Mouse (Mus musculus): ENCODE data around the gene Harbi1.
"Not testable (repeated sequence)": the region's sequence is repeated elsewhere in the genome, so short reads cannot be mapped to it uniquely, and the experiment has no call there.

Gene Harbi1

DNA sequence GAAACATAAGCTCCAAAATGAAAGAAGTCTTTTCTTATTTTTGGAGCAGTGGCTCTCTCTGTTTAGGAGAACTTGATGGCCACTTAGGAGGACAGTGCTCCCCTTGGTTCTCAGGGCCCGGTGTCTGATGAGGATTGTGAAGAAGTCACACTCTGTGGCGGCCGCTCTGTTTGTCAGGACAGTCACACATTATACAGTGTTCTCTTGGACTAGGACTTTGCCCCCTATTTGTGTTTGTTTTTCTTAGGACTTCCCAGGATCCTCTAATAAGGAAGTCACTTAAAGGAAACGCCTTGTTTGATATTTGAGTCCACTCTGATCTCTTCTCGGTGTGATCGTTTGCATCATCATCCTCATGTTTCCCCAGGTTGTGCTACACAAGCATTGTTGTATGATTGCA is 7.6 kb downstream of the Harbi1 start:
- no peak for DNase-seq

DNA sequence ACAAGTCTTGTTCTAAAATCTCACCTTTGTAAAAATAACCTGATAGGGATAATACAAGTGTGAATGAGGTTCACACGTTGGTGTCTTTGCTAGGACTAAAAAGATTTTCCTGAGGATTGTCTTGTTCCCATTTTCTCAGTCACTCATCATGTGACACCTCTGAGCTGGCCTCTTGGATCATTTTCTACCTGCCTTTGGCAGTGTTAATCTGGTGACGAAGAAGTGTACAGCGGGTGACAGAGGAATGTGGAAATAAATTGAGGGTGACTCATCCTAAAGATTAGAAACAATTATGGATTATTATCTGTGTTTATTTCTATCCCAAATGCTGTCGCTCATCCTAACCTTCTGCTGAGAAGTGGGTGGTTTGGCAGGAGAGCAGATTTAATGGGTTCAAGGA is 12.7 kb downstream of the Harbi1 start:
- no peak for DNase-seq

DNA sequence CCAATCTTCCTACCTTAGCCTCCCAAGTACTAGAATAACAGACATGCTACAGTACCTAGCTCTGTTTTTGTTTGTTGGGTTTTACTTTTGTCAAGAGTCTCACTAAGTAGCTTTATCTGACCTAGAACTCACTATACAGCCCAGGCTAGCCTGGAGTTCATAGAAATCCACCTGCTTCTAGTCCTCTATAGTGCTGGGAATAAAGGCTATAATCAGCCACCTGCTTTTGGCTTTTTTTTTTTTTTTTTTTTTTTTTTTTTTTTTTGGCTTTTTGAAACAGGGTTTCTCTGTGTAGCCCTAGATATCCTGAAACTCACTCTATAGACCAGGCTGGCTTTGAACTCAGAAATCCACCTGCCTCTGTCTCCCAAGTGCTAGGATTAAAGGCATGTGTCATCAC is 13.3 kb downstream of the Harbi1 start:
- no peak for DNase-seq

DNA sequence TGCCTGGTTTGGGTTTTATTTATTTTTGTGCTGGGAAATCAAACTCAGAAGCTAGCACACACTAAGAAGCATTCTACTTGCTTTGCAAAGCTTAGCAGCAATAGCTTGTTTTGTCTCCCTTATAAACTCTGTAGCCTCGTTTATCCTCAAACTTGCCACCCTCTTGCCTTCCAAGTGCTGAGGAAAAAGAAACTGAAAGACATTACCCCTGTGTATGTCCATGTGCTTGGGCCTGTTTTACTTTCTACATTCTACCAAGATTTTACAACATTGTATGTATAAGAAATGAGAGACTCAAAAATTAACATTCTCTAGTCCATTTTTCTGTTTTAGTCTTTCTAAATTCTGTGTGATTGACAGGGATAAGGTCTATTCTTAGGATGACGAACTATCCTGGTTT is 14.1 kb downstream of the Harbi1 start:
- no peak for DNase-seq

DNA sequence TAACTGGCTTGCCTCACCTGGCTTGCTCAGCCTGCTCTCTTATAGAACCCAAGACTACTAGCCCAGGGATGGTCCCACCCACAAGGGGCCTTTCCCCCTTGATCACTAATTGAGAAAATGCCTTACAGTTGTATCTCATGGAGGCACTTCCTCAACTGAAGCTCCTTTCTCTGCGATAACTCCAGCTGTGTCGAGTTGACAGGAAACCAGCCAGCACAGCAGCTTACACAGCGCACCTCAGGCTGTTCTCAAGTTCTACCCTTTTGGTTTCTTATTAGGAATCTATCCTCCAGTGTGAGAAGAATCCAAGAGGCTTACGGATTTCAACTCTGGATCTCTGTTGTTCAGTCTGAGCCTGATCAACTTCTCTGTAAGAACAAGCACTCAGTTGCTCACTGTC is 14.8 kb downstream of the Harbi1 start:
- not testable (repeated sequence) for DNase-seq

DNA sequence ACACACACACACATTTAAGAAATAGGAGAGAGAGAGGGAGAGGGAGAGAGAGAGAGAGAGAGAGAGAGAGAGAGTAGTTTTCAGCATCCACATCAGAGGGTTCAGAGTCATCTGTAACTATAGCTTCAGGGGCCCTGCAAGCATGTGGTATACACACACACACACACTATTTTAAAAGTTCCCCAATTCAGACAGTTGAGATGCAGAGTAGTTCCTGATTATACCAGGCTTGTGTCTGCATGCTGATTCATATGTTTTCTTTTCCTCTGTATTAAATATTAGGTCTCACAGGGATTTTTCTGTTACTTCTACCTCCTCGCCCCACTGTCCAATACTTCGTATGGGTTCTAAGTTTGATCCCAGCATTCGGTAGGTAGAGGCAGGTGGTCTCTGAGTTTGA is 16.4 kb downstream of the Harbi1 start:
- DNase-seq: no peak

DNA sequence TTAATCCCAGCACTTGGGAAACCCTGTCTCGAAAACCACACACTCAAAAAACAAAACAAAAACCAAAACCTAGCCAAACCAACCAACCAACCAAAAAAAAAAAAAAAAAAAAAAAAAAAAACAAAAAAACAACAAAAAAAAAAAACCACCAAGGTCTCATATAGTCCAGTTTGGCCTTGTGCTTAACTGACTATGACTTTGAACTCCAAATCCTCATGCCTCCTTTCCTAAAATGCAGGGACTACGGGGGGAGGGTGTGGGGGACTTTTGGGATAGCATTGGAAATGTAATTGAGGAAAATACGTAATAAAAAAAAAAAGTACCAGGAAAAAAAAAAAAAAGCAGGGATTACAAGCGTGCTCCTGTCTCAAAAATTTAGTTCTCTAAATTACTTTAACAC is 18.9 kb downstream of the Harbi1 start:
- no peak for DNase-seq

DNA sequence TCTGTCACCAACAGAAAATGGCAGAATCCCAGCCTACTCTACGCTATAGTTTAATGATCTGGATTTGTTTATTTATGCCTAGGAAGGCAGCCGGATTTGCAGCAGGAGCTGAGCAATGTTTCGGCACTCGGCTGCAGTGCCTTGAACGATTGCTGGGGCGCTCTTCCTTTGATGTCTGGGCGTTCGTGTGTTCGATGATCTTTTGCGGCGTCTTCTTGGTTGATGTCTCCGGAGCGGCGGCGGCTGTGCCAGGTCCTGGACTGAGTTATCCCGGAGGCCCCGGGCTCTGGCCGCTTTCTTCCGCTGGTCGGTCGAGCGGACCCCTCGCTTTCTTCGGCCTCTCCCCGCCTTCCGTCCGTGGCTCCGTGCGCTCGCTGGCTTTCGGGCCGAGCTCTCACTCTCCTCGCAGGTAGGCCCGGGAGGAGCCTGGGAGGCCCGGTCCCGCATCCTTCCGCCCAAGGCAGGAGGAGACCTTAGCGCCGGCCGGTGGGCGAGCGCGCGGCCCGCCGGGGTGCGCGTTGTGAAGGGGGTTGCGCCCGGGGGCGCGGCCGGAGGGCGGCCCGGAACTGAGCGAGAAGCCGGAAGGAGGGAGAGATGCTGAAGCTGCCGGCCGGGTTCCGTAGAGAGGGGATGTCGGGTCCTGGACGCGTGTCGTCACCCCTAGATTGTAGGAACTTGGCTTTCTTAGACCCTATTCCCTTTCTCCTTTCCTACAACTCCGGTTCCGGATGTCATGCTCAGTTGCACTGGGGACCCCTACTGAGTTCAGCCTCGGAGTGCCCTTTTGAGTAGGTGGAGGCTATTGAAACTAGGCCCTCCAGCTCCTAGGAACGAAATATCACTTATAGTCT is 19.5 kb downstream of the Harbi1 start, which contains the start of gene Ambra1:
TSS of gene Ambra1 (plus strand) at position 164 of the 851 bp plus-strand sequence.
- DNase-seq: peak; percentile 77

DNA sequence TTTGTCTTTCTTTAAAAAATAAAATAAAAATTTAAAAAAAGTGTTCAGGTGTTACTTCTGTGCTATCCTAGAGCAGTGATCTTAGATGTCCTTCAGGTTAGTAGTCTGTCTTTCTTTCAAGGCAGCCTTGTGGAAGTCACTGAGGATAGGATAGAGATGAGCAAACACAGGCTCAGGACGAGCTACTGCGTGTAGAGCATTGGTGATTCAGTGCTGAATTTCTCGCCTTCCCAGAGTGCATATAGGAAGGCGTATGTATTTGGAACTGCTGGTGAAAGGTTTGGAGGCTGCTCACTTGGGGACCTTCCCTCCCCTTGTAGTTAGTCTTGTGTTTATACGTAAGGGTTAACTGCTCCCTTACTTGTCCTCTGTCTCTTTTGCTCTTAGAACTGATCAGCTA is 24.6 kb downstream of the Harbi1 start:
- DNase-seq: no peak

DNA sequence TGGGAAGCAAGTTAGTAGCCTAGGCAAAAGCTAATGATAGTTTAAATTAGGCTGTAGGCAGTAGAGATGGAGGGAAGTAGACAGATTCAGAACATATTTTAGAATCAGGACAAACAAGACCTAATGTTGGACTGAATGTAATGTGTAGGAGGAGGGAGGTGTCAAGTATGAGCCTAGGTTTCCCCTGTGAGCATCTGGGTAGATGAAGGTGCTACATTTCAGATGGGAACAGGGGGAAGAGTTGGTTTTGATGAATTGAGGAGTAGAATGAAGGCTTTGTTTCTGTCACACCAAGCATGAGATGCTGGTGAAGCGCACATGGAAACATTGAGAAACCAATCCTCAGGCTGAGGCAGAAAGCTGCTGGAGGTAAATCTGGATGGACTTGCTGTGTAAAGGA is 28.9 kb downstream of the Harbi1 start:
- no peak for DNase-seq

DNA sequence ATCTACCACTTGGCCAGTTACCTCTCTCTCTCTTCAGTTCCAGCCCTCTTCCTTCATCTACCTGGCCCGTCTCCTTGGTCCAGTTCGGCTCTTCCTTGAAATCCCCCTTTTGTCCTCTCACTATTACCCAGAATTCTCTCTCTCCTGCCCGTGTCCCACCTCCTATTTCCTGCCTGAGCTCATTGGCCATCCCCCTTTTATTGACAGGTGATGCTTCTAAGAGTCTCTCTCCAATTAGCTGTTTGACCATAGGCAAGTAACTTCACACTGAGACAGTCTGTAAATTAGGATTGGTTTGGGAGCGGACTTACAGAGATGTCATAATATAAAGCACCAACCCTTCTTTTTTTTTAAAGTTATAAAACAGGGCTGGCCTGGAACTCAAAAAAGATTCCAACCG is 34.0 kb downstream of the Harbi1 start:
- no peak for DNase-seq

DNA sequence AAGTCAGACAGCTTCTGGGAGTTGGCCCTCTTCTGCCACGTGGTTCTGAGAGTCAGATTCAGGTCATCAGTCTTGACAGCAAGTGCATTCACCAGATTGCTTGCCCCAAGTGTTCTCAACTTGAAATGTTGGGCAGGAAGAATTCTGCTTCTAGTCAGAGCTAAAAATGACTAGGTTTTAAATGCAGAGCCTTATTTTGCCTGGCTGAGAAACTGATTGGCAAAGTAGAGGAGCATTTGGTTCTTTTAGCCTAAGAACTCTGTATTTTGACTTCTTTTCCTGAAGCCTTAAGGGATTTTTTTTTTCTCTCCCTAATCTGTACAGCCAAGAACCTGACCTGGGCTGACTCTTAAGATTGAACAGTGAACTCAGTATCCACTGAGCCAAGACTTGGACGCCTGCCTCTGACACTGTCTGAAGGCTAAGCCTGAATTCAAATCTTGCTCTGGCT is 39.2 kb downstream of the Harbi1 start:
- no peak for DNase-seq

Data from right cerebral cortex, postnatal 4 days (tissue).